Mouse (Mus musculus) intestine, embryonic 16.5 days (tissue): Measurements from ENCODE around the gene Il12rb1. TPM values are rescaled to one million over a fixed set of nuclear protein-coding genes. Genes with fewer than 3 reads are reported as not detected.

ENCODE experiments used
- ATAC-seq: fragments of 200-750 bp; cut with Nextera tagmentation; 2 replicates; pipeline ENCODE4 v1.8.0; 2017; ENCODE audit warnings: moderate TSS enrichment, moderate library complexity
- H3K27ac ChIP-seq: fragments of 300-500 bp; sonication (generic); 2 replicates; pipeline ENCODE4 v1.5.1; 2014; ENCODE audit warnings: mild to moderate bottlenecking, low read length
- H3K27me3 ChIP-seq: fragments of 300-500 bp; sonication (generic); replicated peaks from 2 replicates; pipeline ENCODE4 v1.6.1; 2014; ENCODE audit warnings: low read length, control low read depth, mixed read lengths; ENCODE audit not compliant: control insufficient read depth, insufficient read depth
- H3K36me3 ChIP-seq: fragments of 300-500 bp; sonication (generic); 2 replicates; pipeline ENCODE4 v1.6.1; 2014; ENCODE audit warnings: low read length, control low read depth; ENCODE audit not compliant: control insufficient read depth, insufficient read depth
- H3K4me1 ChIP-seq: fragments of 300-500 bp; sonication (generic); 2 replicates; pipeline ENCODE4 v1.6.1; 2014; ENCODE audit warnings: low read length, control low read depth, mixed read lengths; ENCODE audit not compliant: control insufficient read depth, insufficient read depth
- H3K4me2 ChIP-seq: fragments of 300-500 bp; sonication (generic); 2 replicates; pipeline ENCODE4 v1.6.1; 2014; ENCODE audit warnings: low read depth, low read length, control low read depth
- H3K4me3 ChIP-seq: fragments of 300-500 bp; sonication (generic); 2 replicates; pipeline ENCODE4 v1.5.1; 2014; ENCODE audit warnings: mild to moderate bottlenecking, low read length
- H3K9ac ChIP-seq: fragments of 300-500 bp; sonication (generic); 2 replicates; pipeline ENCODE4 v1.6.1; 2014; ENCODE audit warnings: low read depth, low read length
- H3K9me3 ChIP-seq: fragments of 300-500 bp; sonication (generic); 2 replicates; pipeline ENCODE4 v1.6.1; 2016; ENCODE audit warnings: low read length, control low read depth; ENCODE audit not compliant: control insufficient read depth
- WGBS: fragments of 180-500 bp; shearing (Covaris S2); extraction: QIAGEN DNeasy Blood & Tissue Kit; methylation state at CpG from one replicate; pipeline ENCODE4 v1.1.7; 2014; 5-methylcytosine and 5-hydroxymethylcytosine counted together
- polyA plus RNA-seq: library from polyadenylated mRNA; unstranded; fragments of >200 nt; fragmentation: Nextera tagmentation; extraction: Ambion mirVana; gene quantifications from 2 replicates; pipeline ENCODE4 v1.2.1, GENCODE M21; 2015

Il12rb1 gene
- polyA plus RNA-seq, 1 experiment from 2014 or later: 0.34 TPM

DNA sequence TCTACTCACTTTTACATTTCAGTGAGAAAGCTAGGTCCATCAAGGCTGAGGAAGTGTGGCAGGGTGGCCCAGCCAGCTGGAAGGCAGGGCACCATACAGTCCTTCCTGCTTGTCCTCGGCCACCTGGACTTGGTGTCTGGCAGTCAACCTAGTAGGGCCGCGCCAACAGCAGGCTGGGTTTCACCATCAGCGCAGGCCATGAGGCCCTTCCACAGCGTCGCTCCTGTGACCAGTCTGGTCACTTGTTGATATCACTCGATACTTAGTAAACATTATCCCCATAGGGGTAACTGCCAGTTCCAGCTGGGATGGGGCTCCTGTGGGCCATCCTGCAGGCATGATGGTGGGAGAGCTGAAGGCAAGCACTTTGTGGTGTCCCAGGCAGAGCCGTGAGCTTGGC, 23.3 kb downstream of the Il12rb1 start:
- no peaks in the 10 kb centered on the region for H3K4me1 ChIP-seq
- no peak overlapping the region for H3K4me3 ChIP-seq
- H3K27ac ChIP-seq: no peak overlapping the region
- H3K4me2 ChIP-seq: no peak overlapping the region
- no peak for ATAC-seq
- H3K36me3 ChIP-seq: no peaks in the 10 kb centered on the region
- no peak overlapping the region for H3K9ac ChIP-seq
- H3K27me3 ChIP-seq: no peaks in the 10 kb centered on the region
- WGBS: 82% methylated on average over 8 of the region's 8 CpGs
- no peaks in the 10 kb centered on the region for H3K9me3 ChIP-seq

DNA sequence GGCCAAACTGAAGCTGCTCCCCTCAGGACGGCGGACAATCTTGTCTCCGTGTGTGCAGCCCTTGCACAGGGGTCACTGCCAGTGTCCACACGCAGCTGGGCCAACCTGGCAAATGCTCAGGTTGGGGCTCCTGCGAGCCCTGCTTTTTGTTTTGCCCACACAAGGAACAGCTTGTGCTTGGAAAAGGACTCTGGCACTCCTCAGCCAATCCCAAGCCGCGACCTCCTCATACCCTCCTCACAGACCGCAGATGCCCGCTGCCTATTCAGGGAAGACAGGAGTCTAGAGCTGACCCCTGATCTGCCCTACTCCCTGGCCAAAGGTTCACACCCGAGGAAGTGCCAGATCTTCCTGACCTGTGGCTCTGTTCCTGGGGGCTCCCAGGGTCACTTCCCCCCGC, 24.1 kb downstream of the Il12rb1 start:
- Histone ChIP-seq H3K27me3 (no peaks in the 10 kb centered on the region), H3K27ac (no peak overlapping the region), H3K9me3 (no peaks in the 10 kb centered on the region), H3K4me1 (no peaks in the 10 kb centered on the region), H3K4me3 (no peak overlapping the region), H3K4me2 (no peak overlapping the region), H3K36me3 (no peaks in the 10 kb centered on the region), H3K9ac (no peak overlapping the region)
- ATAC-seq: no peak
- 70% methylated on average over 11 of the region's 11 CpGs for WGBS

DNA sequence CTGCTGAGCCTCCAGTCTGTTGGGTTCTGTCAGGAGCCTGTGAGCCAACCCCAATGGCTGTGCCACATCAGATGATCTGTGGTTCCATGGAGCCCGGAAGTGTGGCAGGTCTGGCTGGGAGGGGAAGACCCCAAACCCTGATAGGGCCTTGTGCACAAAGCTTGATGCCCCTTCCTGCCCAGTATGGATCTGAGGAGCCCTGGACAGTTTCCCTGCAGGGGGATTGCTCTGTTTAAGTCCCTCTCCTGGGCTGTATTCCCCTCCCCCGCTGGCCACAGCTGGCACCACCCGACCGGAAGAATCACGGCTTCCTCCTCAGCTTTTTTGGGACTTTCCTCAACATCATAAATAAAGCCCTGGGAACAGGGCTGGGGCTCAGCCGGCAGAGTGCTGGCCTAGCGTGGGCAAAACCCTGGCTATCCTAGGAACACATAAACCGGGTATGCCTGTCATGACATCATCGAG, 24.8 kb downstream of the Il12rb1 start:
- WGBS: 47% methylated on average over 9 of the region's 9 CpGs
- Histone ChIP-seq H3K4me1 (no peaks in the 10 kb centered on the region), H3K4me2 (no peak overlapping the region), H3K9me3 (no peaks in the 10 kb centered on the region), H3K4me3 (no peak overlapping the region), H3K27me3 (no peaks in the 10 kb centered on the region), H3K36me3 (no peaks in the 10 kb centered on the region), H3K9ac (no peak overlapping the region), H3K27ac (0 out of 2 replicates have a peak overlapping the region, but pooled peaks have one; percentile 17)
- ATAC-seq: no peak

DNA sequence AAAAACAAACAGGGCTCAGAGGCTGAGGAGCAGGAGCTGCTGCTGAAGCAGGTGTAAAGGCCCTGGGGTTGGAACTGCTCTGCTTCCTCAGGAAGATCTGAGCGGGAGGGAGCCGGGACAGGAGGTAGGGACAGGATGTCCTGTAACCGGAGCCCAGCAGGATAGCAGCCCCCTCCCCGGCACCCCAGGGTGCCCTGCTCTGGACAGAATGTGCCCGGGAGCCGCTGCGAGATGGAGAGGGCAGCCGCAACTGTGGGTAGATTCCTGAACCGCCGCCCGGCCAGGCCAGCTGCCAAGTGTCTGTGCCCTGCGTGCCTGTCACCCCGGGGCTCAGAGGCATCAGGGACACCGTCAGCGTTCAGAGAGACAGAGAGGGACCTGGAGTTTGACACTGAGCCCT, 25.3 kb downstream of the Il12rb1 start:
- H3K36me3 ChIP-seq: no peaks in the 10 kb centered on the region
- no peak overlapping the region; the same call in 1 of the 2 replicates for H3K9ac ChIP-seq
- 51% methylated on average over 15 of the region's 15 CpGs for whole genome bisulfite sequencing
- H3K27me3 ChIP-seq: no peaks in the 10 kb centered on the region
- peaks cover 3% of the 10 kb centered on the region for H3K4me1 ChIP-seq
- no peak for ATAC-seq
- no peak overlapping the region for H3K4me2 ChIP-seq
- no peak overlapping the region for H3K4me3 ChIP-seq
- no peak overlapping the region for H3K27ac ChIP-seq
- H3K9me3 ChIP-seq: no peaks in the 10 kb centered on the region

DNA sequence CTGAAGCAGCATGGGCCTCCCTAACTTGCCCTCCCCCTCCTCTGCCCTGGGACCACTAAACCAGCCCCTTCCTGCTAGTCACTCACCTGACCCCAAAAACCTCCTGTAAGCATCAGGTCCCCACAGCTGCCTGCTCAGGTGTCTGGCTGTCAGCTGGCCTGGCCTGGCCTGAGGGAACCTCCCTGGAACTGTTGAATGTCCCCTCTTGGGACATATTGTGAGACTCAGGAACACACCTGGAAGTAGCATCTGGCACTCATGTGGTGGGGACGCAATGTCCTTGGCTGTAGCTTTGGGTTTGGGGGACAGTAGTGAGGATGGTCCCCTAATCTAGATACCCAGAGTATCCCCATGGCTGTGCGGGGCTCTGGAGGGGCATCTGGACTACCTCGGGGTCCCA, 25.8 kb downstream of the Il12rb1 start:
- H3K4me3 ChIP-seq: no peak overlapping the region
- H3K4me2 ChIP-seq: no peak overlapping the region
- H3K9me3 ChIP-seq: no peaks in the 10 kb centered on the region
- no peak for ATAC-seq
- no peaks in the 10 kb centered on the region for H3K36me3 ChIP-seq
- H3K4me1 ChIP-seq: peaks cover 5% of the 10 kb centered on the region
- 100% methylated on average over 3 of the region's 3 CpGs for WGBS
- H3K9ac ChIP-seq: no peak overlapping the region; the same call in 1 of the 2 replicates
- H3K27me3 ChIP-seq: no peaks in the 10 kb centered on the region
- no peak overlapping the region for H3K27ac ChIP-seq

DNA sequence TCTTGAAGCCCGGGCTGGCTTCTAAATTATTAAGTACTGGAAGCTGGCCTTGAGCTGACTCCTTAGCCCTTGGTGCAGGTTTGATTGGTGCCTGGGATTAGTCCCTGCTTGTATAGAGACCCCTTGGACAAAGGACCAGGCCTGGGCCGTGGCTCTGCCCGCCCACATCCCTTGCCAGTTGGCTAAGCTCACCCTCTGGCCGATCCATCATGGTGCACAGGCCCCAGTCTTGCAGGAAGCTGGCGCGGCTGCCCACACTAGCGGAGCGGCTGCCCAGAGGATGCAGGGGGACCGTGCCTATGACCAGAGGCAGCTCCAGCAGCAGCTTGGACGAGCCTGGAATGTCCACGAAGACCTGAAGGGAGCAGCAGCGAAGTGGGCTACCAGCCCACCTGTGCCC, 28.4 kb downstream of the Il12rb1 start:
- H3K4me1 ChIP-seq: peaks cover 17% of the 10 kb centered on the region
- ATAC-seq: no peak
- no peaks in the 10 kb centered on the region for H3K36me3 ChIP-seq
- no peak overlapping the region for H3K9ac ChIP-seq
- H3K27ac ChIP-seq: no peak overlapping the region
- 87% methylated on average over 12 of the region's 12 CpGs for WGBS
- no peaks in the 10 kb centered on the region for H3K9me3 ChIP-seq
- no peaks in the 10 kb centered on the region for H3K27me3 ChIP-seq
- no peak overlapping the region for H3K4me2 ChIP-seq
- H3K4me3 ChIP-seq: no peak overlapping the region

DNA sequence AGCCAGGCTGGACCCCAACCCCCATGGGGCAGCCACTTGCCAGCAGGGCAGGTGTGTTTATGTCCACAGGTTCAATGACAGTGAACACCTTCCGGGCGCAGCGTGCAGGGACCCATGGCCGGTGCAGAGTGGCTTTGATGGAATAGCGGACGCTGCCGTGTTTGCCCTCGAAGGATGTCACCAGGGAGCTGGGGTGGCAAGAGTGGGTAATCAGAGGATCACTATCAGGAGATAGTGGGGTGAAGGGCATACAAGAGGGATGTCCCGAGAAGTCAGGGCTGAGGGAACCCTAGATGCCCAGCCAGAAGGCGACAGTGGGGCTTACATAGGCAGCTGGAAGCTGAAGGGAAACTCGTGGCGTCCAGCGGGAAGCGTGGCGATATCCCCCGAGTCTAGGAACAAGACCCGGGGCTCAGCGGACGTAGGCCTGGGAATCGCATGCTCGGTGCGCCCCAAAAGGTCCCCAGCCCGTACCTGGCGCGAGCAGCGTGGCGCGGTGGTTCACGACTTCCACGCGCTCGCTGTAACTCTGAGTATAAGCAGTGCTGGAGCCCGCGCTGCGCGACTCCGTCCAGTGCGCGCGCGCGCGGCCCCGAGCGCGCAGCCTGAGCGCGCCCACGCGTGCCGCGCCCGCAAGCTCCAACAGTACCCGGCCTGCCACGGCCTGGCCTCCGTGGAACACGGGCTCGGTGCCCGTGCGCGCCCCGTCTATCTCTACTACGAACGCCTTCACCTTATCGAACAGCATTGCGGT, 30.6 kb downstream of the Il12rb1 start:
- peak overlapping the region; percentile 96 for H3K27ac ChIP-seq
- no peaks in the 10 kb centered on the region; the same call in 1 of the 2 replicates for H3K27me3 ChIP-seq
- H3K4me3 ChIP-seq: peak overlapping the region; percentile 65
- H3K4me2 ChIP-seq: peak overlapping the region; percentile 74
- H3K4me1 ChIP-seq: peaks cover 18% of the 10 kb centered on the region
- ATAC-seq: peak; percentile 62
- H3K9me3 ChIP-seq: no peaks in the 10 kb centered on the region
- peak overlapping the region; percentile 83 for H3K9ac ChIP-seq
- H3K36me3 ChIP-seq: no peaks in the 10 kb centered on the region
- WGBS: 2% methylated on average over 66 of the region's 66 CpGs

DNA sequence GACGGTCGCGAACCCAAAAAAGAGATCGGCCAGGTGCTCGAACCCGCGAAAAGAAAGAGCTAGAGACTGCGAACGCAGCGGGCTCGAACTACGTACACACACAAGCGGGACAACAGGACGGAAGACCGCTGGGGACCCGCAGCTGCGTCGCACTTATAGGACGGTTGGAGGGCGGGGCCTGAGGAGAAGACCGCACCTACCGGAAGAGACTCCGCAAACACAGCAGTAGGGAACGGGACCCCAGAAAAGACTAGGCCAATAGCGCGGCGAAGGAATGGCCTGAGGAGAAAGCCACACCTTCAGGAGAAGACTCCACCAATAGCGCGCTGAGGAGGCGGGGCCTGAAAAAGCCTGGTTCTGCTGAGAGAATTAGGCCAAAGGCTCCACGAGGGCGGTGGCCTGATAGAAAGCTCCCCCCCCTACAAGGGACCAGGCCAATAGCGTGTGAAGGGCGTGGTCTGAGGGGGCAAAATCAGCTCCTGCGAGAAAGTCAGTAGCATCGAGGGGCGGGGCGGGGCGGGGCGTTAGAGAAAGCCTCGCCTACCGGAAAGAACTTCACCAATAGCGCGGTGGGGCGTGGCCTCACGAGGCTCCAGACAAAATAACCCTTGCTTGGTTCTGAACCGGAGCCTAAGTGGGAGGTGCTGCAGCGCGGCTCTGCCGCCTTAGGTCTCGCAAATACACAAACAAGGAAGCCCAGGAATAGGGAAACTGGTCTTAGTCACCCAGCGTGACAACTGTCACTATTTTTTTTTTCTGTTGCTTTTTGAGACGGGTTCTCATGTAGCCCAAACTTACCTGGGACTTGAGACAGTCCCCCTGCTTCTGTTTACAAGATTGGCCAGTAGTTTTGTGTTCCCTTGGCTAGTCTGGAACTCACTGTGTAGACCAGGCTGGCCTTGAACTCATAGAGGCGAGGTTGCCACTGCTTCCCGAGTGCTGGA, 31.4 kb downstream of the Il12rb1 start, which contains the start of gene Arrdc2:
Arrdc2 (minus strand) TSS at position 313 of the 944 bp plus-strand sequence.
- Histone ChIP-seq H3K4me2 (peak within 1 kb of the TSS; percentile 74), H3K4me3 (peak within 1 kb of the TSS; percentile 65), H3K4me1 (peaks cover 18% of the 10 kb centered on the region), H3K36me3 (no peaks in the 10 kb centered on the region), H3K27me3 (no peaks in the 10 kb centered on the region; the same call in 1 of the 2 replicates), H3K9me3 (no peaks in the 10 kb centered on the region), H3K9ac (peak within 1 kb of the TSS; percentile 83), H3K27ac (peak within 1 kb of the TSS; percentile 96)
- peak; percentile 97 for ATAC-seq
- 2% methylated on average over 55 of the region's 55 CpGs for whole genome bisulfite sequencing

DNA sequence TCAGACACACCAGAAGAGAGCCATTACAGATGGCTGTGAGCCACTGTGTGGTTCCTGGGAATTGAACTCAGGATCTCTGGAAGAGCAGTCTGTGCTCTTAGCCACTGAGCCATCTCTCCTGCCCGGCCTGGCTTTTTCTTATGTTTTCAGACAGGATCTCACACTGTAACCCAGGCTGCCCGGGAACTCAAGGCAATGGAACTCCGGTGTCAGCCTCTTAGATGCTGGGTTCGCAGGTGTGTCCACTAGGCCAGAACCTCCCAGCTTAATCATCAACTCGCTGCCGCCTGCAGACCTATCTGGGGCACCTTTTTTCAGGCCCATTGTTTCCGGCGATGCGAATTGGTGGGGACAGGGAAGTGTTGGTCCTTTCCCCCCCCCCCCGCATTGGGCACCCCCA, 32.3 kb downstream of the Il12rb1 start:
- 38% methylated on average over 10 of the region's 10 CpGs for WGBS
- Histone ChIP-seq H3K9me3 (no peaks in the 10 kb centered on the region), H3K27me3 (no peaks in the 10 kb centered on the region; the same call in 1 of the 2 replicates), H3K4me3 (peak overlapping the region; percentile 7; the same call in 1 of the 2 replicates), H3K4me1 (peaks cover 18% of the 10 kb centered on the region), H3K9ac (no peak overlapping the region), H3K27ac (peak overlapping the region; percentile 92), H3K4me2 (peak overlapping the region; percentile 43; the same call in 1 of the 2 replicates), H3K36me3 (no peaks in the 10 kb centered on the region)
- no peak for ATAC-seq
